Mouse (Mus musculus): ENCODE results near the gene Ddx20. TPM values are rescaled to one million over a fixed set of nuclear protein-coding genes. Genes with fewer than 3 reads are reported as not detected.

Ddx20 gene
- polyA plus RNA-seq, 1 experiment from 2014 or later, result 34.6 TPM

GRCm38 (mm10) chr3:105668161-105668560 lies 19.2 kb downstream of the Ddx20 start:
- Histone ChIP-seq H3K4me1 (ENCODE audit: control insufficient read depth, insufficient read depth, low read length) (no peaks in the 10 kb centered on the region), H3K4me3 (ENCODE audit: low read depth, low read length) (no peak overlapping the region), H3K9ac (replicated peaks; ENCODE audit: low read depth, low read length) (no peak overlapping the region), H3K27ac (ENCODE audit: low read length) (no peak overlapping the region), H3K36me3 (ENCODE audit: control insufficient read depth, insufficient read depth, low read length) (no peaks in the 10 kb centered on the region; the same call in 1 of the 2 replicates), H3K9me3 (ENCODE audit: control insufficient read depth, low read depth, low read length) (no peaks in the 10 kb centered on the region), H3K4me2 (replicated peaks; ENCODE audit: low read depth, low read length) (no peak overlapping the region), H3K27me3 (ENCODE audit: control insufficient read depth, insufficient read depth, low read length) (no peaks in the 10 kb centered on the region)
- 37% methylated on average over 9 of the region's 9 CpGs for WGBS
- no peak for ATAC-seq (ENCODE audit: insufficient number of reproducible peaks, insufficient read depth, low FRiP score, low read depth)

- no peaks in the 10 kb centered on the region for H3K27me3 ChIP-seq (ENCODE audit: control insufficient read depth, insufficient read depth, low read length)
- H3K36me3 ChIP-seq (ENCODE audit: control insufficient read depth, insufficient read depth, low read length), result no peaks in the 10 kb centered on the region; the same call in 1 of the 2 replicates
- H3K4me2 ChIP-seq (replicated peaks; ENCODE audit: low read depth, low read length), result no peak overlapping the region
- H3K4me1 ChIP-seq (ENCODE audit: control insufficient read depth, insufficient read depth, low read length), result no peaks in the 10 kb centered on the region
- no peak overlapping the region for H3K27ac ChIP-seq (ENCODE audit: low read length)
- WGBS, result 69% methylated on average over 4 of the region's 4 CpGs
- H3K9me3 ChIP-seq (ENCODE audit: control insufficient read depth, low read depth, low read length), result no peaks in the 10 kb centered on the region
- no peak overlapping the region for H3K9ac ChIP-seq (replicated peaks; ENCODE audit: low read depth, low read length)
- no peak for ATAC-seq (ENCODE audit: insufficient number of reproducible peaks, insufficient read depth, low FRiP score, low read depth)
- H3K4me3 ChIP-seq (ENCODE audit: low read depth, low read length), result no peak overlapping the region
These were observed 20.3 kb downstream of the Ddx20 start for GRCm38 (mm10) chr3:105666996-105667523.

- 82% methylated on average over 9 of the region's 9 CpGs for WGBS
- ATAC-seq (ENCODE audit: insufficient number of reproducible peaks, insufficient read depth, low FRiP score, low read depth), result no peak
- Histone ChIP-seq H3K9me3 (ENCODE audit: control insufficient read depth, low read depth, low read length) (no peaks in the 10 kb centered on the region), H3K4me2 (replicated peaks; ENCODE audit: low read depth, low read length) (no peak overlapping the region), H3K4me3 (ENCODE audit: low read depth, low read length) (no peak overlapping the region), H3K4me1 (ENCODE audit: control insufficient read depth, insufficient read depth, low read length) (no peaks in the 10 kb centered on the region), H3K27ac (ENCODE audit: low read length) (no peak overlapping the region), H3K27me3 (ENCODE audit: control insufficient read depth, insufficient read depth, low read length) (no peaks in the 10 kb centered on the region), H3K9ac (replicated peaks; ENCODE audit: low read depth, low read length) (no peak overlapping the region), H3K36me3 (ENCODE audit: control insufficient read depth, insufficient read depth, low read length) (no peaks in the 10 kb centered on the region; the same call in 1 of the 2 replicates)
These were observed 22.1 kb downstream of the Ddx20 start for GRCm38 (mm10) chr3:105665105-105665765.

GRCm38 (mm10) chr3:105663043-105663442 lies 24.3 kb downstream of the Ddx20 start:
- H3K4me1 ChIP-seq (ENCODE audit: control insufficient read depth, insufficient read depth, low read length), result no peaks in the 10 kb centered on the region

GRCm38 (mm10) chr3:105660530-105660929 lies 26.8 kb downstream of the Ddx20 start:
- Histone ChIP-seq H3K4me1 (ENCODE audit: control insufficient read depth, insufficient read depth, low read length) (no peaks in the 10 kb centered on the region), H3K4me2 (replicated peaks; ENCODE audit: low read depth, low read length) (no peak overlapping the region), H3K4me3 (ENCODE audit: low read depth, low read length) (no peak overlapping the region), H3K9ac (replicated peaks; ENCODE audit: low read depth, low read length) (no peak overlapping the region), H3K36me3 (ENCODE audit: control insufficient read depth, insufficient read depth, low read length) (no peaks in the 10 kb centered on the region; the same call in 1 of the 2 replicates), H3K27ac (ENCODE audit: low read length) (no peak overlapping the region), H3K9me3 (ENCODE audit: control insufficient read depth, low read depth, low read length) (no peaks in the 10 kb centered on the region), H3K27me3 (ENCODE audit: control insufficient read depth, insufficient read depth, low read length) (no peaks in the 10 kb centered on the region)
- no peak for ATAC-seq (ENCODE audit: insufficient number of reproducible peaks, insufficient read depth, low FRiP score, low read depth)
- 54% methylated on average over 2 of the region's 2 CpGs for WGBS

More at GRCm38 (mm10) chr3:105663043-105663442, 24.3 kb downstream of the Ddx20 start:
- Histone ChIP-seq H3K27me3 (ENCODE audit: control insufficient read depth, insufficient read depth, low read length) (no peaks in the 10 kb centered on the region), H3K9ac (replicated peaks; ENCODE audit: low read depth, low read length) (no peak overlapping the region), H3K4me3 (ENCODE audit: low read depth, low read length) (no peak overlapping the region), H3K36me3 (ENCODE audit: control insufficient read depth, insufficient read depth, low read length) (no peaks in the 10 kb centered on the region; the same call in 1 of the 2 replicates), H3K9me3 (ENCODE audit: control insufficient read depth, low read depth, low read length) (no peaks in the 10 kb centered on the region), H3K27ac (ENCODE audit: low read length) (no peak overlapping the region), H3K4me2 (replicated peaks; ENCODE audit: low read depth, low read length) (no peak overlapping the region)
- ATAC-seq (ENCODE audit: insufficient number of reproducible peaks, insufficient read depth, low FRiP score, low read depth), result no peak
- 54% methylated on average over 8 of the region's 8 CpGs for WGBS

- WGBS, result 88% methylated on average over 11 of the region's 11 CpGs
- ATAC-seq (ENCODE audit: insufficient number of reproducible peaks, insufficient read depth, low FRiP score, low read depth), result no peak
- H3K27ac ChIP-seq (ENCODE audit: low read length), result no peak overlapping the region
- H3K27me3 ChIP-seq (ENCODE audit: control insufficient read depth, insufficient read depth, low read length), result no peaks in the 10 kb centered on the region
- H3K36me3 ChIP-seq (ENCODE audit: control insufficient read depth, insufficient read depth, low read length), result no peaks in the 10 kb centered on the region
- H3K4me1 ChIP-seq (ENCODE audit: control insufficient read depth, insufficient read depth, low read length), result no peaks in the 10 kb centered on the region
- no peaks in the 10 kb centered on the region for H3K9me3 ChIP-seq (ENCODE audit: control insufficient read depth, low read depth, low read length)
- no peak overlapping the region for H3K9ac ChIP-seq (replicated peaks; ENCODE audit: low read depth, low read length)
- no peak overlapping the region for H3K4me2 ChIP-seq (replicated peaks; ENCODE audit: low read depth, low read length)
- H3K4me3 ChIP-seq (ENCODE audit: low read depth, low read length), result no peak overlapping the region
These were observed 32.3 kb downstream of the Ddx20 start for GRCm38 (mm10) chr3:105655031-105655585.

- Histone ChIP-seq H3K9ac (replicated peaks; ENCODE audit: low read depth, low read length) (no peak overlapping the region), H3K36me3 (ENCODE audit: control insufficient read depth, insufficient read depth, low read length) (no peaks in the 10 kb centered on the region), H3K4me3 (ENCODE audit: low read depth, low read length) (no peak overlapping the region), H3K27me3 (ENCODE audit: control insufficient read depth, insufficient read depth, low read length) (no peaks in the 10 kb centered on the region), H3K9me3 (ENCODE audit: control insufficient read depth, low read depth, low read length) (no peaks in the 10 kb centered on the region), H3K4me1 (ENCODE audit: control insufficient read depth, insufficient read depth, low read length) (no peaks in the 10 kb centered on the region), H3K4me2 (replicated peaks; ENCODE audit: low read depth, low read length) (no peak overlapping the region), H3K27ac (ENCODE audit: low read length) (no peak overlapping the region)
- WGBS, result 87% methylated on average over 13 of the region's 13 CpGs
- ATAC-seq (ENCODE audit: insufficient number of reproducible peaks, insufficient read depth, low FRiP score, low read depth), result no peak
These were observed 33.6 kb downstream of the Ddx20 start for GRCm38 (mm10) chr3:105653544-105654380.

- no peak for ATAC-seq (ENCODE audit: insufficient number of reproducible peaks, insufficient read depth, low FRiP score, low read depth)
- Histone ChIP-seq H3K4me2 (replicated peaks; ENCODE audit: low read depth, low read length) (no peak overlapping the region), H3K27ac (ENCODE audit: low read length) (no peak overlapping the region), H3K27me3 (ENCODE audit: control insufficient read depth, insufficient read depth, low read length) (no peaks in the 10 kb centered on the region), H3K4me3 (ENCODE audit: low read depth, low read length) (no peak overlapping the region), H3K36me3 (ENCODE audit: control insufficient read depth, insufficient read depth, low read length) (no peaks in the 10 kb centered on the region), H3K4me1 (ENCODE audit: control insufficient read depth, insufficient read depth, low read length) (no peaks in the 10 kb centered on the region), H3K9ac (replicated peaks; ENCODE audit: low read depth, low read length) (no peak overlapping the region), H3K9me3 (ENCODE audit: control insufficient read depth, low read depth, low read length) (no peaks in the 10 kb centered on the region)
- 74% methylated on average over 8 of the region's 8 CpGs for WGBS
These were observed 38.3 kb downstream of the Ddx20 start for GRCm38 (mm10) chr3:105648889-105649567.
